Mouse (Mus musculus) CD4-positive, CD25-positive, alpha-beta regulatory T cell, adult 4 months (primary cell): ENCODE data around the gene Rps8. TPM values are rescaled to one million over a fixed set of nuclear protein-coding genes. Genes with fewer than 3 reads are reported as not detected.

ENCODE experiments used
- ATAC-seq: one replicate; pipeline ENCODE4 v1.8.0; 2017
- polyA plus RNA-seq, 2 experiments: library from polyadenylated mRNA; unstranded; fragments of 100-300 nt; shearing (Covaris generic); gene quantifications; one replicate each; pipeline ENCODE4 v1.2.1; 2017

The Rps8 gene
- polyA plus RNA-seq, 2 experiments from 2014 or later: 663 to 923 TPM

DNA sequence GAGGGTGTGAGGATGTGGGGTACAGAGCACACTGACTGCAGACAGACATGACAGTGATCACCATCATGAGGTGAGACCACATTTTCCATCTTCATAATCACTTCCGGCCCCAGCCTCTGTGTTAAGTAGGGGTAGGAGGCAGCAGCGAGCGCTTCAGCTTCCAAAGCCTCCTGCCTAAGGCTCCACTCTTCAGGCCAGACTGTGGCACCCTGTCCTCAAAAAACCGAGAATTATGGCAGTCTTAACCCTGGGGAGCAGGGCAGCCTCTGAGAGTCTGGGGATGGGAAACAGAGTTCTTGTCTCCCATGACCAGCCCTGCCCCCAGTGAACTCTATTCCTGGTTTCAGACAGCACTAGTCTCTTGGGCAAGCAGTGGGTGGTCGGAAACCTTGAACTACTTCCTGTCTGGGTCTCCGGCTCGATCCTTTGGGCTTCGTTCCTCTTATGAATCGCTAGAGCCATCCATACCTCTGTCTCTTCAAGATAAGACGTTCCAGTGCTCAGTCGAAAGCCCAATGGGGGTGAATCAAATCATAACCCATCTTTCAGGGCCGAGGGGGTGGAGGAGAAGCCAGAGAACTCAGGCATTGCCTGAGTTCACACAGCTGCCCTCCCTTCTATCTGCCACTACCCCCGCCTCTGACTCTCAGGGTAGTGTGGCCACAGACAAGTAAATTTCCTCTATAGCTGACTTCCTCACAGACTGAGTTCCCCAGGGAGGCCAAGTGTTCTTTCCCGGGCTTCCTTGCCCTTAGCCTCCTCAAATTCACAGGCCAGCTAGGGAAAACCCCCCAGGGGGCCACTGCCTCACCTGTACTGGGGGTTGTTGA is 31.3 kb downstream of the Rps8 start:
- peak; percentile 73 for ATAC-seq

DNA sequence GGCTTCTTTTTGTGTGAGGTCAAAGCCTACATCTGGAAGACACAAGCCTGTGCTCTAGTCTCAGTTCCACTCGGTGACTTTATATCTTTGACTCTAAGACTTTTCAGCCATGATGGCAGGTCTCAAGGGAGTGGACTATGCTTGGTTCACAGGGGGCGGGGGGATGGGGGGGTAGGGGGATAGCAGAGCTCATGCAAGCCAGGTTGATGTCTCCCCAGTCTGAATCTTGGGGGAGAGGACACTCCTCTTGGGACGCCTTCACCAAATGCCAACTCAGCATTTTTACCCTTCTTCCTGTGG is 31.9 kb downstream of the Rps8 start:
- ATAC-seq: no peak

DNA sequence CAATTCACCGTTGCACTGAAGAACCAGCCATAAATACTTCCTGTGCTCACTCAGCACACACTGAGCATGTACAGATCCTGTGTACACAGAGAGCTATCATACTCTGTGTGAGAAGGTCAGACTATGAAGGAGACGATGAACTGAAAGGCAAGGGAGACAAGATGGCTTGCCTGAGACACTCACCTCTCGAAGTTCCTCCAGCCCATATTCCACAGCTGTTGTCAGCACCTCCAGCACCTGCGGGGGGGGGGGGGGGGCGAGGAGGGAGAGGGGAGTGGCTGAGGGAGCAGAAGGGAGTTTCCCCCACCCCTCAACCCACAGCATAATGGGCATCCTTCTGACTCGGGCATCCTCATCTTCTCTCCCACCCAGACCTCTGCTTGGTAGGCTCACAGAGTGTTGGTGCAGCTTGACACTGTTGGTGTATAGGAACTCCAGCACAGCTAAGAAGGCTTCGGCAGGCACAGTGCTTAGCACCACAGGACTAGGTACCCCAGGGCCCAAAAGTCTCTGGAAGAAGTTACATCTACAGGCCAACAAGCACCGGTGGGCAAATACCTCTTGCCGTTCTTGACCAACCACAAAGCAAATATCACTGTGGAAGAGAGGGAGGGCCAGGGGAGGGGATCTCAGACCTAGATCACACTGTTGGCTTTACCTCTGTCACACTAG is 32.4 kb downstream of the Rps8 start:
- peak; percentile 0 for ATAC-seq

DNA sequence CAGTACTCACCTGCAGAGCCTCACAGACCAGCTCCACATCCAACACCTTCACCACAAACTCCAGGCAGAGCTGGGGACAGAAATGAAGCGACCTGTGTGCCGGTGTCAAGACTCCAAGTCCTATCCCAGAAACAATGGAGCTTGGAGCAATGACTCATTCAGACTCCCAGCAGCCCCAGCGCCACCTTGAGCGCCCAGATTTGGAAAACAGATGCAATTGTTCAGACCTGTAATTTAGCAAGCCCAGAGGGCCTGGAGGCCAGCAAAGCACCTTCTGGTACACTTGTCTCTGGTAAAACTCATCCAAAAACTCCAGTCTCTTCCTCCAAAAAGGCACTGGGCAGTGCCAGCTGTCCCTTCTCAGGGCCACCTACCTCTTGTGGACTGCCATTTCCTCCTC is 33.8 kb downstream of the Rps8 start:
- ATAC-seq: no peak

DNA sequence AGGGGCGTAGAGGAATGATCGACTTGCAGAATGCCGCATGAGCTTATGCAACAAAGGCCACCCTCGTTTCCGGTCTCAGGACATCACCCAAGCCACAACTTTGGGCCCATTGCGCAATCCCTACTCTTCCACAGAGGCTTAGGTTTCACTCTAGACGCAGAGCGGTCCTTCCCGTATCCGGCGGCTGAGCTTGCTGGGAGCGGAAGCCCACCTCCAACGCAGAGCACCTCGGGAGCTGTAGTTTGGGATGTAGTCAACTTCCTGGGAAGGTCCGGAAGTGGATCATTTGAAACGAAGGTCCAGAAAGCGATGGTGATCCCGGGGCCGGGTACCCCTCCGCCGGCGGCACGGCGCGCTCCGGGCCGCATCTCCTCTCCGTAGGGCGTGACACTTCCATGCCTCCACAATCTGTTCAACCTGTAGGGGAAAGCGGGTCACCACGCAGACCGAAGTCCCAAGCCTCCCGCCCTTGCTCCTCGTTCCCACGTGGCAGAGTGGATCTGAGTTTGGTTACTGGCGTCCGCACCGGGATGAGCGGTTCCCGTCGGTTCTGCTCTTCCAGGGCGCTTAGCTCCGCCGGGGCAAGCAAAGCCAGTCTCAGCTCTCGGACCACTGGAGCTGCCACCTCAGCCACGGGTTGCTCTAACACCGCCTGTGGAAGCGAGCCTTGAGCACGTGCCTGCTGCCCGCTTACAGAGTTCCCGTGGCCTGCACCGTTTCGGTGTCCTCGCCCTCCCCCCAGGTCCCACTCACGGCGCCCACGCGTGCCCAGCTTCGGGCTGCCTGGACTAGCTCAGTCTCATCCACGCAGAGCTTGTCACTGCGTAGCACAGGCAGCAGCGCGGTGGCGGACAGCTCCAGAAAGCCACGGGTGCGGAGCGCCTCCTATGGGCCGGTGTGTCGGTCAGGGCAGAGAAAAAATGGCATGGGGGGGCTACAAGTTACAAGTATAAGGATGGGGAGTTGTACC is 35.3 kb downstream of the Rps8 start:
- peak; percentile 64 for ATAC-seq

DNA sequence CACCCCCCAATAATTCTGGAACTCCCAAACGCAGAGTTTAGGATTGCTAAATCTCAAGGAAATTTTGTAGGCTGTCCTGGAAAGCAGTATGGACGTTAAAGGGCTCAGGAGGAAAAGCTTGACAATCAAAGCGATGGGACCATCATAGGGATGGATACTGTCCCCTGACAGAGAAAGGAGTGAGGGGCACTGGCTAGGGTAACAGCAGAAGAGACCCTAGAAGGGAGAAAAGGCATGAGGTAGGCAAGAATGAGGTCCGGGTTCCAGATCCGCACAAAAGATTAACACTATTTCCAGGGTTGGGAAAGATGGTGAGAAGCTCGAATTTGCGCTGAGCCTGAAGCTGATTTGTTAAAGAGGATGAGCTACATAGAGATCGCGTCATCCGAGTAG is 36.0 kb downstream of the Rps8 start:
- no peak for ATAC-seq

DNA sequence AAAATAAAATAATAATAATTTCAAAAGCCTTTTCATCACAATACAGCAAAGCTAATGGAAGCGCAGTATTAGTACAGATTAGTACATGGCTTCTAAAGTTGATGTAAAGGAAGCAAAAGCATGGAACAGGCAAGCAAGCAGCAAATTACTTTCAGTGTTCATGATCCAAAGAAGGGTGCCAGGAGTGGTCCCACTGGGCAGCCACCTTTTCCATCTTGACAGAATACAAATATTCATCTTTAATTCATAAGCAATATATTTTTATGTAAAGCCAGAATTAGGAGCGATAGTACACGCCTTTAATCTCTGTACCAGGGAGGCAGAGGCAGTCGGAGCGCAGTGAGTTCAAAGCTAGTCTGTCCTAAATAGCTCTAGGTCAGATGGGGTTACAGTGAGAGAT is 36.4 kb downstream of the Rps8 start:
- ATAC-seq: no peak

DNA sequence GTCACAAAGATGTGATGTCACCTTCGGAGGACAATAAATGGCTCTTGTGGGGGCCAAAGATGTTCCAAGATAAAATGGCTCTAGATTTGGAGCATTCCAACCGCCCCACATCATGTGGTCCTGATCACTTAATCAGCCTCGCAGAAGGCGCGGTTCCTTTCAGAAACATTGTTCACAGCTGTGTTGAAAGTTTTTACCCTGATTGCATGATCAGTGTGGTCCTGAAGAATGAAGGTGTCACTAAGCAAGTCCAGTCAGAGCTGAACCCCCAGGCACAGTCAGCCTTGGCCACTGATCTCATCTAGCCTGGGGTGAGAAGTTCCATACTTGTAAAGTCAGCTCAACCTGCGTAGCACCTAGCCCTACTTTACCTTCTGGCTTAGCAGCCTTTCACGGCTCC is 38.1 kb downstream of the Rps8 start:
- no peak for ATAC-seq

DNA sequence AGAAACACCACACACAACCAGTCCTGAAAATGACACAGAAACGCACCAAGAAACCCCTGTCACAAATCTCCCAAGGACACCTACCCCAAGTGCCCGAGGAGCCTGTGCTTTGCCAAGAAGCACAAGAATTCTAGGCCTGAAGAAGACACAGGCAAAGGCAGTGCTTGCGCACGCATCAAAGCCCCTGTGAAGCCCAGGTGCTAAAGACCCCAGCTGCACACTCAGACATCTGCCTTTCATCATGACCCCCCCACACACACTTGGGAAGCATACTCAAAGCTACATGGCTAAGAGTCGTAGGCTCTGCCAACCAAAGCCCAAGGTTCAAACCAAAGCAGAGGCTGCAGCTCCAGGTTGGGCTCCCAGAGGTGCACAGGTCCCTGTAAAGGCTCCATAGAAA is 40.5 kb downstream of the Rps8 start:
- no peak for ATAC-seq

DNA sequence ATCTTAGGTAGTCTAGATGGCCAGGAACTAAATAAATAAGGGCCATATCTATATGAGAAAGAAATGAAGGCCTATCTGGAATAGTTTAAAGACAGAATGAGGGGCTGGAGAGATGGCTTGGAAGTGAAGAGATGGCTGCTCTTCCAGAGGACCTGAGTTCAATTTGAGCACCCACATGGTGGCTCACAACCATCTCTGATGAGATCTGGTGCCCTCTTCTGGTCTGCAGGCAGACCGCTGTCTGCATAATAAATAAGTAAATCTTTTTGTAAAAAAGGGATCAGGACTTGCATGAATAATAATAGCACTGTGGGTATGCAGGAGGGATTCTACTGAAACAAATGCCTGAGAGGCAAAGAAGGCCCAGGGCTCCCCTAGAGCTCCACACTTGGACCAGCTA is 42.8 kb downstream of the Rps8 start:
- ATAC-seq: no peak

DNA sequence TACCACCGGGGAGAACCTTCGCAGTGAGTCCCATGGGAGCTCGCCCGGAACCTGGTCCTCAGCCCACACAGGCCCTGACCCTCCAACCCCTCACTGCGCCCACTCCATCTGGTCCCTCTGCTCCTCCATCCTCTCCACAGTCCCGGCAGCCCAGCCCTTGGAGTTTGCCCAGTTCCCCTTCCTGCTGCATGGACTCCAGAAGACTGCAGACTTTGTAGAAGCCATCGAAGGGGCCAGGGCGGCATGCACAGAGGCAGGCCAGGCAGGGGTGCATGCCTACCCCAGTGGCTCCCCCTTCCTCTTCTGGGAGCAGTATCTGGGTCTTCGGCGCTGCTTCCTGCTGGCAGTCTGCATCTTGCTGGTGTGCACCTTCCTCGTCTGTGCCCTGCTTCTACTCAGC is 45.1 kb downstream of the Rps8 start:
- no peak for ATAC-seq

DNA sequence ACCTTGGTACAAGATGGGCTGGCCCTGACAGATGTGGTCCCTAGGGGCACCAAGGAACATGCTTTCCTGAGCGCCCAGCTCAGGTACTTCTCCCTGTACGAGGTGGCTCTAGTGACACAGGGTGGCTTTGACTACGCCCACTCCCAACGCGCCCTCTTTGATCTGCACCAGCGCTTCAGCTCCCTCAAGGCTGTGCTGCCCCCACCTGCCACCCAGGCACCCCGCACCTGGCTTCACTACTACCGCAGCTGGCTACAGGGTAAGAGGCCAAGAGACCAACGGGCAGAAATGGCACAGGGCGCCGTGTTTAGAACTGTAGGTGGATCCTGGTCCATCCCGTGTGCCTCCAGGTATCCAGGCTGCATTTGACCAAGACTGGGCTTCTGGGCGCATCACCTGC is 45.8 kb downstream of the Rps8 start:
- ATAC-seq: no peak

DNA sequence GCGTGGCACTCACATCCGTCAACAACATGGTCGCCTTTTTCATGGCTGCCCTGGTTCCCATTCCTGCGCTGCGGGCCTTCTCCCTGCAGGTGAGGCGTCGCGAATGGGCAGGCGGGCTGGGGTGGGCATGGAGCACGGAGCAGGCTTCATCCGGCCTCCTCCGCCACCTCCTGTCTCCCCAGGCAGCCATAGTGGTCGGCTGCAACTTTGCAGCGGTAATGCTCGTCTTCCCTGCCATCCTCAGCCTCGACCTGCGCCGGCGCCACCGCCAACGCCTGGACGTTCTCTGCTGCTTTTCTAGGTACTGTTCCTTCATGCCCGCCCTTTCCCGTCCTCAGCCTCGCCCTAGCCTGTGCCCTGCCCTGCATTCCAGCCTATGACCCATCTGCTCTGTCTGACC is 46.7 kb downstream of the Rps8 start:
- no peak for ATAC-seq

DNA sequence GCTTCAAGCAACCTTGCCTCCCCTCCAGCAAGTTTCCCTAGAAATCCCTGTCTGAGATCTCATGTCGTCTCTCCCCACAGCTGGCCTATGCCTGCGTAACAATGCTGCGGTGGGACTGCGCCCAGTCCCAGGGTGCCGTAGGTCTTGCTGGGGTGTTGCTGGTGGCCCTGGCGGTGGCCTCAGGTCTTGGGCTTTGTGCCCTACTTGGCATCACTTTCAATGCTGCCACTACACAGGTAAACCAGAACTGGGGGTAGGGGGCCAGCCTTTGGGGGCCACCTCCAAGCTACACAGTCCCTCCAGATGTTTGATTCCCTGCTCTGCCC is 47.6 kb downstream of the Rps8 start:
- ATAC-seq: no peak

DNA sequence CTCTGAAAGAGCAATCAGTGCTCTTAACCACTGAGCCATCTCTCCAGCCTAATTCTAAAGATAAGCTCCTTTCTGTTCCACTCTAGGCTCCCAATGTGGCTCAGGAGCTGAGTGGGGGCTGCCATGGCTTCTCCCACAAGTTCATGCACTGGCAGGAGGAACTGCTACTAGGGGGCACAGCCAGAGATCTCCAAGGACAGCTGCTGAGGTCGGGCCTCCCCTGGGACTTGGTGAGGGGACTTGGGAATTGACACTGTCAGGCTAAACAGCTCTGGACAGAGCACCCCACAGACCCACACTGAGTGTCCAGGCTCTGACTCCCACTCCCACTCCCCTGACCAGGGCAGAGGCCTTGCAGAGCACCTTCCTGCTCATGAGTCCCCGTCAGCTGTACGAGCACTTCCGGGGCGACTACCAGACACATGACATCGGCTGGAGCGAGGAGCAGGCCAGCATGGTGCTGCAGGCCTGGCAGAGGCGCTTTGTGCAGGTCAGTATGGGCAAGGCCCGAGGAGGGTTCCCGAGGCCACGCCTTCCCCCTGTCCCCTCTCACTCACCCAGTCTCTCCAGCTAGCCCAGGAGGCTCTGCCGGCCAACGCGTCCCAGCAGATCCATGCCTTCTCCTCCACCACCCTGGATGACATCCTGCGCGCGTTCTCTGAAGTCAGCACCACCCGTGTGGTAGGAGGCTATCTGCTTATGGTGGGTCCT is 48.1 kb downstream of the Rps8 start:
- ATAC-seq: no peak

DNA sequence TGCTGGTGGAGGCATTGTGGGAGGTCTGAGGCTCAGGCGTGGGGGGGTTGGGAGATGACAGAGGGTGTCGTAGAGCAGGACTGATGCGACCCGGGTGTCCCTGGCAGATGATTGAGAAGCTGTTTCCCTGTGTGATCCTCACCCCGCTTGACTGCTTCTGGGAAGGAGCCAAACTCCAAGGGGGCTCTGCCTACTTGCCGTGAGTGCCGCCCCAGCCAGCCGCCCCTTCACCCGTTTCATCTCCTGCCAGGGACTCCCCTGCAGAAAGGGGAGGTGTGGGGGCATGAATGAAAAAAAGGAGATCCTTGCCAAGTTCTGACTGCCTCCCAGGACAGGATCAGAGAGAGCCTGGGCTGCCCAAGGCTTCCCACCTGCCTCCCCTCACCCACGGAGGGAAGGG is 50.9 kb downstream of the Rps8 start:
- ATAC-seq: no peak

DNA sequence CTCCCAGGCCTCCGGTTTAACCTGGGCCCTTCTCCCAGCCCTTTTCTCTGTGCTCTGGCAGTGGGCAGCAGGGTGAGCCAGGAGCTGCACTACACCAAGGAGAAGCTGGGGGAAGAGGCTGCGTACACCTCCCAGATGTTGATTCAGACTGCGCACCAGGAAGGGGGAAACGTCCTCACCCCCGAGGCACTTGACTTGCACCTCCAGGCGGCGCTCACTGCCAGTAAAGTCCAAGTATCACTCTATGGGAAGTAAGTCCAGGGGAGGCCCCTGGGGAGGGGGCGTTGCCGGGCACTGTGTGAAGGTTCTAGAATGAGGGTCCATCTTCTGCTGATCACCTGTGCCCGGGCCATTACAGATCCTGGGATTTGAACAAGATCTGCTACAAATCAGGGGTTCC is 51.4 kb downstream of the Rps8 start:
- no peak for ATAC-seq

Other genes starting within 250 kb of the Rps8 start
- 10 to 100 TPM; 74.1 to 89.7 TPM for gene Urod, start 161.8 kb downstream of the Rps8 start, polyA plus RNA-seq
- 1 to 10 TPM; 8.8 to 8.9 TPM for gene Hectd3, start 160.9 kb downstream of the Rps8 start, polyA plus RNA-seq
- gene Eif2b3, start 136.8 kb downstream of the Rps8 start, polyA plus RNA-seq: 10 to 100 TPM; 33.7 to 39.2 TPM
- gene Ptch2, start 60.2 kb downstream of the Rps8 start, polyA plus RNA-seq: under 1 TPM in 1 of 2 experiments, not detected in 1; 0.76 TPM
- gene Btbd19, start 30.5 kb downstream of the Rps8 start, polyA plus RNA-seq: 10 to 100 TPM; 18.5 to 19.2 TPM
- gene Tctex1d4, start 29.4 kb downstream of the Rps8 start, polyA plus RNA-seq: 1 to 10 TPM; 3.2 to 6.2 TPM
- 10 to 100 TPM; 12.2 to 13.2 TPM for gene Plk3, start 22.3 kb downstream of the Rps8 start, polyA plus RNA-seq
- 1 to 10 TPM; 2.8 to 8.7 TPM for gene Kif2c, start 26.4 kb upstream of the Rps8 start, polyA plus RNA-seq
- gene Tmem53, start 95.7 kb upstream of the Rps8 start, polyA plus RNA-seq: under 1 TPM; 0.55 to 0.75 TPM
- not detected for gene Armh1, start 95.9 kb upstream of the Rps8 start, polyA plus RNA-seq